Mouse (Mus musculus) thymus, postnatal 4 days (tissue): Measurements from ENCODE around the gene Fgd6.

Source experiments
- DNase-seq: peaks from one replicate; pipeline ENCODE4 v3.0.0; 2021

The Fgd6 gene

DNA sequence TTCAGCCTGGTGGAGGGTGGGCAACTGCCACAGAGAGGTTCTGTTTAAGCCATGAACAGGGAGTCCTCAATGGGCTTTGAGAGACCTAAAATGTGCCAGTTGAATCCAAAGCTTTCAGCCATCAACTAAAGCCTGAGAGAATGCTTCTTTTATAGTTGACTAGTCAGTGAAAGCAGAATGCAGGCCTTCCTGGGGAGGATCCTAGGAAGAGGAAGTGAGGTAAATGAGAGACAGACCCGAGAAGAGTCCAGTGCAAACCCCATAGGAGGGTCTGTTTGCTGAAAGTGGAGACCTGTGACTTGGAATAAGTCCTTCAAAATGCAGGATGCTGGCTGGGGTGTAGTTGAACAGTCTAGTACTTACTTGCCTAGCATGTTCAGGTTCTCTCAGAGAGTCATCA, 11.2 kb downstream of the Fgd6 start:
- no peak for DNase-seq

DNA sequence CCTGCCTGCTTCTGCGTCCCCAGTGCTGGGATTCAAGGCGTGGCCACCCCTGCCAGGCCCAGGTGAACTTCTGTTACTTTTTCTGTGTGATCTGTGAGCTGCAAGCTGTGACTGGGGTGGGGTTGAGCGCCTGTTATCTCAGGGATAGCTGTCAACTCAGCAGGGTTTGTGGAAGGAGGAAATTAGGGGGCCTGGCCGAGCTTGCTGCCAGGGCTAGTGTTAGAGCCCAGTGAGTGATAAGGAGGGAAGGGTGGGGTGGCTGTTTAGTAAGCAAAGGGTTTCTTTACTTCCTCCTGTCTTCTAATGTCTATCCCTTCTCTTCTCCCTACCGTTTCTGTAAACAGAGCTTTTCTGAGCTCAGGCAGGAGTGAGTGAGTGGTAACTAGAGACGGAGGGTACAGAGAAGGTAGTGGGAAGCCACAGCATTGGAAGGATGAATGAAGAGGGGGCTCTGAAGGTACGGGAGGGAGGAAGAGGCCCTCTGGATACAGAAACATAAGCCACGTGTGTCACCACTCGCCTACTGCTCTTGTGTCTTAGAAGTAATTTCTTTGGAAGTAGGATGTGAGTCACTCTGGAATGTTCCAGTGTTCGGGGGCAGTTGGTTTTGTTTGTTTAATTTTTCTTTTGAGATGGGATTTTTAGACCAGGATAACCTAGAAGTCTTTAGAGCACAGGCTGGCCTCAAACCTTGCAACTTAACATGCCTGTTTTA, 12.2 kb downstream of the Fgd6 start:
- no peak for DNase-seq

DNA sequence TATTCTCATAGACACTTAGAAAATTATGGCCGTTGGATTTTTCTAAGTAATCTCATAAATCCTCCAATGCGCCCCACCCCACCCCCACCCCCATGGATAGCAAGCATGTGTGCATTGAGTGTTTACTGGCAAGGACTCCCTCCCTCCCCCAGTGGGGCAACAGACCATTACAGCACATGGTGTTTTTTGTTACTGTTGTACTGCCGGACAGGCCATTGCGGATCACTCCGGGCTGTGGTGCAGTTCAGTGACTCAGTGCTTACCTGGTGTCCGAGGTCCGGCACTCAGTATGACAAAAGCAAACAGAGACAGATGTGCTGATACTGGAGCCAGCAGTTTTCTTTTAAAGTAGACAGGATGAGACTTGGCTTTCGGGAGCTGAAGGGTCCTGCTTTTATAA, 13.3 kb downstream of the Fgd6 start:
- no peak for DNase-seq

DNA sequence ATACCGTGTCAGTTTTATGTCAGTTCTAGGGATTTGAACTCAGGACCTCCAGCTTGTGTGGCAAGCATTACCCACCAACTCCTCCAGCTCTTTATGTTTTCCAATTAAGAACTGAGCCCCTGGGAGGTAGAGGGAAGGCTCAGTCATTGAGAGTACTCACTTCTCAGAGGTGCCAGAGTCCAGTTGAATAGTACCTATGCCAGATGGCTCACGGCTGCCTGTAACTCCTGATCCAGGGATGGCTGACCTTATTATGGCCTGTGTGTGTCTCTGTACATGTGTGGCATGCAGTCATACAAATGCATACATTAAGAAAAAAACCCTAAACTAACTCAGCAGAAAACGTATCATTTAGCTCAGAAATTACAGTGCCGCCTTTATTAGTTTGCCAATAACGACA, 14.9 kb downstream of the Fgd6 start:
- no peak for DNase-seq

DNA sequence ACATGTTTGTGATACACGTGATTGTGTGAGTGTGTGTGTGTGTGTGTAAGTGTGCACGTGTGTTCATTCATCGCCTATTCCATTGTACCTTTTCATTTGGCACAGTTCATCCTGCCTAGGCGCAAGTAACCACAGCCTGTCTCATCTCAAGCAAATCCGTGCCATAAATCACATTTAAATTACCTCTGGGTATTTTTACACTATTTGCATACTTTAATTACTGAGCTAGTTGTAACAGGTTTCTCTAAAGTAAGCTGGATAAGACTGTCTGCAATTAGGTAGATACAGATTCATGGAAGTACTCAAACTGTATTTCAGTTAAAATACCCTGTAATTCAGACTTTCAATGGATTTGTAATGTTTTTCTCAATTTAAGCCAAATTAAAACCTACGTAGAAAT, 20.7 kb downstream of the Fgd6 start:
- DNase-seq, result no peak

DNA sequence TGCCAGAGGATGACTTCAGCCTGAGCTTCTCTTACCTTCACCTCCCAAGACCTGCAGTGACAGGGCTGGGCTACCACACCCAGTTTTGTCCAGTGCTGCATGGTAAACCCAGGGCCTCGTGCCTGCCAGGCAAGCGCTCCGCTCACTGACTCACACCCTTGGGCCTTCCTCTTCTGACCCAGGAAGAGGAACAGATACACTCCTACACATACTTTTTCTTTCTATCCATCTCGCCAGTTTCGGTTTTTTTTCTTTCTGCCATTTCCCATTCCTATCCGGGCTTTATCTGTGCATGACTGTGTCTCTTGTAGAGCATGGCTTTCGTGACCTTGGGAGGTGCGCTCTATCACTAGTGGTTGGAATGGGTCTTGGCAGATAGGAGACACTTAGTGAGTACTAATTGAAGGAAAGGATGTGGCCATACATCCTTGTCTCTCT, 23.8 kb downstream of the Fgd6 start:
- DNase-seq, result no peak

DNA sequence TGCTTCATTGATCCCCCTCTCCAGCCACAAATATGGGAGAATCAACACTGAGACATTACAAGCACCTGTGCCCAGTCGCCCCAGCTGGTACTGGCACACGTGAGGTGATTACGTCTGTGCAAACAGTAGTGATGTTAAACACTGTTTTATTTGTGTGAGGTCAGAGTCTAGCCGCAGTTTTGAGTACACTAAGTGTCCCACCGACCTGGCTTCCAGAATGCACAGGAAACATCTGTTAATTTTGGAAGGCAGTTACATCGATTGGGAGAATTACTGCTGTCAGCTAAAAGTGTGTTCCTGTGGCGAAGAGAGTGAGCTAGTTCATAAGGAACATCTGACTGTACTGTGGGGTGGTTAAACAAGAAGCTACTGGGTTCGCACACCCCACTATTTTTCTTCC, 24.4 kb downstream of the Fgd6 start:
- no peak for DNase-seq

DNA sequence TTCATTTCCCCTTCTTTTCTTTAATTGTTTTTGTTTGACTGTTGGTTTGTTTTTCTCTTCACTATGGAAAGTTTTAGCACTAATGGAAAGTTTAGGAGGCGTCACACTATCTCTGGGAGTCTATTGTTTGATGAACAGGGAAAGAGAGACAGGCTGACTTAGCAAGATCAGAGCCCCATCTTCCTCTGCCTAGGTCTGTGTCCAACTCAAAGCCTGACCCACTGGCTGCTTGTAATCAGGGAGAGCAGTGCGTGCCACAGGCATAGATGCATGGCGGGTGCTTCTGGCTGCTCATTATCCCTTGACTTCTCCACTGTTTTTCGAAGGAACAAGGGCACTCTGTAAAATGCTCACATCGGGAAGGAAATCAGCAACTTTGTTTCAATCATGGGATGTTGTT, 26.6 kb downstream of the Fgd6 start:
- DNase-seq, result no peak

DNA sequence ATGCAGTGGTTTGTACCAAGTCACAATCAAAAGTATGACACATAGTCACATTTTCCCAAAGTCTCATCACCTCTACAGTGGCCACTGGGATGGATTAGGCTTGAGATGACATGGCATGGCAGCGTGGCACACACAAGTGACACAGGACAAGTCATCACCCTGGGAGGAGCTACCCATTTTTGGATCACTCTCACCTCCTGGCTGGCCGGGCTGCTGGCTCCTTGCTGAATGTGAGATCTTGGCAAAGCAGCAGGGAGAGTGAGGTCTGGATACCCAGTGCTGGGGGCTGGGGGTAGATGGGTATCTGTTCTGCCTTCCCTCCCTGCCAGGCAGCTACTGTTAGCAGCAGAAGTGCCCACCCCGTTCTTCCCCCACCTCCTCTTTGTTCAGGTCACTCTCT, 31.1 kb downstream of the Fgd6 start:
- no peak for DNase-seq

DNA sequence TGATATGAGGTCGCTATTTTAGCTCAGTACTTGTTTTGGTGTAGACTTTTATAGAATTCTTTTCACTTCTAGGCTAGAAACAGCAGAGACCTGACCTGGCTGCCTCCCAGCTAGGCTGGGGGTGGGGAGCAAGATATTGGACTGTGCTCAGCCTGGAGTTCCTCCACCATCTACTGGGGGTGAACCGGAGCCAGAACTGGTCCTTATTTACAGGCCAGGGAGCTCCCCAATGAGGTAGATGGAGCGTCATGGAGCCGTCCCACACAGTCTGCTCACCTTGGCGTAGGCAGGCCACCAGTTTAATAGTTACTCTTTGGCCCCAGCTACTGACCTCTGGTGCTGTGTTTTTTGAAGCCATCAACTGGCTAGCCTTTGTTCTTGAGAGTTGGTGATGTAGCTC, 32.9 kb downstream of the Fgd6 start:
- no peak for DNase-seq

DNA sequence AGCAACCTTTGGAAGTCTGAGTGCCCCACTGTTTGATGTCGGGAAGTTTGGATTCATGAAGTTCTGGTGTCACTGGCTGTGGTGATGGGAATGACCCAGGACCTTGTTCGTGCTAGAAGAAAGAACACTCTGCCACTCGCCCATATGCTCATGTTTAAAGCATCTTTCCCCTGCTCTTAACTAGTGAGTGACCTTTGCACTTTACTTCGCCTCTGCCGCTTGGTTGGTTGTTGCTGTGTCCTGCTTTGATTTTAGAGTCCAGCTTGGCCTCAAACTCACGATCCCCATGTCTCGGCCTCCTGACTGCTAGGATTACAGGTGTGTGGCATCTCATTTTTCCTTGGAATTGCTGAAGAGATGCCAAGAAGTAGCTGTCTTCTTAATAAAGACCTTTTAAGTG, 35.8 kb downstream of the Fgd6 start:
- no peak for DNase-seq

DNA sequence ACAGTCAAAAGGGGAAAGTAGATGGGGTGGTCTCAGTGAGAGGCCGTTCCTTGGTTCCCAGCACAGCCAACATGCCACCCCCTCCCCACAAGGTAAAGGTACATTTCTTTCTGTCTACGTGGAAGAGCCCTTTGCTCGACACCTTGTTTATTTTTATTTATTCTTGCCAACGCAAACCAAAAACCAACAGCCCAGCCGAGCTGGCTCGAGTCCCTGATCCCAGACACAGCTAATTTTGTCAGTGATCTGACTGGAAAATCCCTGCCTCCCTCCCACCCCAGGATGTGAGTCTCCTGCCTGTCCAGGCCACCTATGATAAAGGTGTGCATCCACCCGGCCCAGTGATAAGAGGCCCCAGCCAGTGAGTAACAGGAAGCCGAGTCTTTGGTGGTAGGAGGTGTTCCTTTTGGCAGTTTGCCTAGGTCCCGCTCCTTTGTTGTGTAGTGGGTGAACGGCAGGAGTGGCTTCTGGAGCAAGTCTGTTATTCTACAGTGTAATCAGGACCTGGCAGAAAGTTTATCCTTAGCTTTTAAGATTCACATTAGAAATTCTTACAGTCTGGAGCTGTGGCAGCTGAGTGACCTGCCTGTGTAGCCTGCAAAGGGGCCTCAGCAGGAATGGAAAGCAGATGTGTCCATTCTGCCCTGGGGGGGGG, 36.6 kb downstream of the Fgd6 start:
- peak; percentile 20 for DNase-seq

DNA sequence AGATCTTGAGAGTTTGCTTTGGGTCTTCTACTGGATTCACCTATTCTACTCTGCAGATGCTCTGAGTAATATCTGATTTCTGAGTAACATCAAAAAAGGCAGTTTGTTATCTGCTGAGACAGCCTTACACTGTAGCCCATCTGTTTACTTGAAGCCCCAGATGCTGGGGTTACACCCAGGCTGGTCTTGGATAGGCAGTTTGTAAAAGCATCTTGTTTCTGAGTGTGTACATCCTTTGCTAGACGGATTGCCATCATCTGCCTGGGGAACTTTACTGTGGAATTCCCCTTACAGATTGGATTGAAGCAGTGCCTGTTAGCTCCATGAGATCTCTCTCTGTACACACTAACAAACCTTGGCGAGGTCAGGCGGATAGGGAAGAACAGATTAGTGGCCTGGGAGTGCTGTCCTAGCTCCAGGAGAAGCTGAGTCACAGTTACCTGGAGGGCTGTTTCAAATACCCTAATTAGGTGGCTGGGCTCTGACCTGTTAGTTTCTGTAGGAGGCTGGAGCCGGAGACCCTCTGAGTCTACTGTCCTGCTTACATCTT, 37.2 kb downstream of the Fgd6 start:
- no peak for DNase-seq

DNA sequence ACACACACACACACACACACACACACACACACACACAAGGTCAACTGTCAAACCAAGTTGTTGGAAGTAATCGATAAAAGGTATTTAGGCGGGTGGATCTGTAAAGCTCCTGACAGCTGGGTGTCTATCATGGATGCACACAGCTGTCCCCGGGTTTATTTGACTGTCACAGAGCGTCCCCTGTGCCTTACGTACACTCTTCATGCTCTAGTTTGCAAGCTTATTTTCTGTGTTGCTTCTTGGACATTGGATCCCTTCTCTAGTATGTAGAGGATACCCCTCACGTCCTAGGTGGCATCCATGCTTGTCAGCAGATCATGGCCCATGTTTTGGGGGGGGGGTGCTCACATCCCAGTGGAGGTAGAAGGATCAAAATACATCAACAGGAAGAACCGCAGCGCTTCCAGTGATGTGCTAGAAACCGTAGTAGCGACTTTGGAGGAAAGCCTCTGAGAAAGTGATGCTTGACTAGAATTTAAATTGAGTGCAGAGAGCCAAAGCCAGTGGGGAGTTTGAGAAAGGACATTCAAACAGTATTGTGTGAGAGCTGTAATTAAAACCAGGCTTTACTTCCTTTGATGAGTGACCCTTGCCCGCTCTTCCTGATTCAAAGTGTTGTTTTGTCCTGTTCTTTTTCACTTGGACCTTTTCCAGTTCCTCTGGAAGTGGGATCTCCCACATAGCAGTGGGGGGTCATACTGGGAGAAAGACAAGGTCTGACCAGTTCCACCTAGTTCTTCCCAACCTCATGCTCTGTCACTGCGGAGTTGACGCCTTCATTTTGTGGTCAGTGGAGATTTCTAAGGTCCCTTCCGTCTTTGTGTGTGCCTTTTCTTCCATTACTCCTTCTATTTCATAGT, 41.4 kb downstream of the Fgd6 start:
- DNase-seq, result no peak

DNA sequence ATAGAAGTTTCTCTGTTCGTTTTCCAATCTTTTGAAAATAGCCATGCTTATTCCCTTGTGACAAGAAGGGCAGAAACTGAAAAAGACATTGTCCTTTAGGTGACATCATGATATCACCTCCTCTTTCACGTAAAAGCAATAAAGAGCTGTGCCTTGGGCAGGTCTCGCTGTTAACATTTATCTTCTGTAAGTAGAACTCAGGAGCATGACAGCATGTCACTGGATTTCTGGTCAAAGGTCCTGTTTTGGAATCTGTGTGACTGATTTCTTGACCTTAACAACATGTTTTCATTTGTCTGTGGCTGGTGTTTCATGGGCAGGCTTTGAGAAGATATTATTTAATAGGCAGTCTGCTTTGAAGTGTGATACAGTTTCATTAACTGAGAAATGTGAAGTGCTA, 44.9 kb downstream of the Fgd6 start:
- DNase-seq, result no peak

DNA sequence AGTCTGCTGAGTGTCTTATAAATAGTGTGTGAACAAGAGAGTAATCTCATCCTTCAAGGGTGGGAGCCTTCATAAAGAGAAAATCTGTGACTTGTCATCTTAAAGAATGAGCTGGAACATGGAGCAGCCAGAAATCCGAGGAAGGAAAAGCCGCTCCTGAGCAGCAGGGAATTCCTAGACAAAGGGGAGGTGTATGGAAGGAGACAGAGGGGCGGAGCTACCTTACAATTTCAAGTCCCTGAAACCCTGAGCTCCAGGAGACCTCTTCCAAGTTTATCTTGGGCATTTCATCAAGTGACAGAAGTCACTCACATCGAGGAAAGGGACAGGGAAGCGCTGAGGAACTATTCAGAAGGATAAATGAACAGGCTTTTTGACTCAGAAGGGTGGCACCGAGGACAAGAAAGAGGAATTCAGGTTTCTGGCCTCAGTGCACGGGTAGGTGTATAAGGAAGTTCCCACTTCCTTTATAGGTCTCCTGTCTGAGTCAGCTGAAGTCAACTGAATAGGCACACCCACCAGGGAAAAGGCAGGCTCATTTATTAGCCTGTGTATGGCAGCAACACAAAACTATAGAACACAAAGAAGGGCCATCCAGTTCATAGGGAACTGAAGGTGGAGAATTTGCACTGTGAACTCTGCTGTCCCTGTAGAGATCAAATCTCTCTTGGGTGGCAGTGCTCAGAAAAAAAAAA, 46.4 kb downstream of the Fgd6 start:
- no peak for DNase-seq

DNA sequence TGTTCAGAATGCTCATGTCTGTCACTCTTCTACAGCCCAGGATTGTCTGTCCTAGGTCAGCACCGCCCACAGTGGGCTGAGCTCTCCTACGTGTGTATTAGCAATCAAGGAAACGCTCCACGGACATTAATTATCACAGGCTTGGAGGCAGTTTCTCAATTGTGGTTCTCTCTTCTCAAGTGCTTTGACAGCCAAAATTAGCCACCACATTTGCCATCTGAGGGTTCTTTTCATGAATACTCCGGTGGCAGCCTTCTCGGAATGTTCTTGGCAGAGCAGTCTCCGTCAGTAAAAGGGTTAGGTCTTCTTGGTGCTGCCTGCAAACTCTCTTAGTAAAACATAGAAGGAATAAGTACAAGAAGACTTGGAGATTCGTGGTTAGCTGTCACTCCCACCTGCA, 50.5 kb downstream of the Fgd6 start:
- DNase-seq, result no peak

DNA sequence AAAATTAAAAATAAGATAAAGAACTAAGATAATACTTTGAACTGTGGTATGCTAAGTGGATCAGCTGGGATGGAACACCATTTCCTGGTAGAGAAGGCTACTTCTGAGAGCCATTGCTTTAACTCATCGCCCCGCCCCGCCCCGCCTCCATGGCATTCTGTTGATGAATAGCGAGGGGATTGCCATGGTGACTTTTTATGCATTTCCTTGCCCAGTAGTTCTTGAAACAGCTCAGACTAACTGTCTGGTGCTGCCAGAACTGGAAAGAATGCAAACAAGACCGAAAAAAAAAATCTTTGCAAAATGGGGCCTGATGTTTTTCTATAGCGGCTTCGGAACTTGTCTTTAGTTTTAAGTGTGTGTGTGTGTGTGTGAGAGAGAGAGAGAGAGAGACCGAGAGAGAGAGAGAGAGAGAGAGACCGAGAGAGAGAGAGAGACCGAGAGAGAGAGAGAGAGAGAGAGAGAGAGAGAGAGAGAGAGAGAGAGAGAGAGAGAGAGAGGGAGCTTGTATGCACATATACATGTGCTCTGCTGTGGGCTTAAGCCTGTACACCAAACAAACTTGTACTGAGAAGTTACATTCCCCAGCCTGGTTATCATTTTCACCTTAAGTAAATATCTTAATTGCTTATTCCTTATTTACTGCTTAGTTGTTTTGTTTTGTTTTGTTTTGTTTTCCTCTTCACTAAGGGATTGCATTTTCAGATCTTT, 51.7 kb downstream of the Fgd6 start:
- no peak for DNase-seq

DNA sequence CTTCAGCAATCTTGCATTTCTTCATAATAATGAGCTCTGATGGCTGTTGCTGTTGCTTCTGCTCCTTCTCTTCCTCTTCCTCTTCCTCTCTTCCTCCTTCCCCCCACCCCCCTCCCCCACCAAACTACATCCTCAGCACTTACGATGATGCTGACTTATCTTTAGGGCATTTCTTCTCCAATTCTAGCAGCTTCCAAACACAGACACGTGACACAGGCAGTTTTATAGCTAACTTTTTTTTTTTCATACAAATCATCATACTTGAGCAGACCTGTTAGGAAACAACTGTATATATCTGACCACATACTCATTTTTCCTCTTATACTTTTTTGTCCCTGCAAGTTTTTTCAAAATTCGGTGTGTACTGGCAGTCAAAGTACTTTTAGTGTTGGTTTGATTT, 54.2 kb downstream of the Fgd6 start:
- no peak for DNase-seq

DNA sequence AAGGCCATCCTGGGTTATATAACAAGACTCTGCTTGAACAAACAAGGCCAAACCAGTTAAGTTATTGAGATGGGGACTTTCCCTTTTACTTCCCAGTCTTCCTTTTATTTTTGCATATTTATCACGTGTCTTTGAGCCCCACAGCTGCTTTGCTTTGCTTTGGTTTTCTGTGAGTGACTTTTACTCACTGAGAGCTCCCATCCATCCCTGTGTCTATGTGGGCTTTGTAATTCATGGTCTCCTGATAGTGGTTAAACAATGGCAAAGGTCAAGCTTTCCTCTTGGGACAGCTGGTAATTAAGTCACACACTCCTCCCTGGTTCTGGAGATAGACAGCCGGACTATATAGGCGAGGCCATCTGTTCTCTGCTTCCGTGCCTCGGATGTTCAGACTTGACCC, 57.7 kb downstream of the Fgd6 start:
- DNase-seq, result no peak

DNA sequence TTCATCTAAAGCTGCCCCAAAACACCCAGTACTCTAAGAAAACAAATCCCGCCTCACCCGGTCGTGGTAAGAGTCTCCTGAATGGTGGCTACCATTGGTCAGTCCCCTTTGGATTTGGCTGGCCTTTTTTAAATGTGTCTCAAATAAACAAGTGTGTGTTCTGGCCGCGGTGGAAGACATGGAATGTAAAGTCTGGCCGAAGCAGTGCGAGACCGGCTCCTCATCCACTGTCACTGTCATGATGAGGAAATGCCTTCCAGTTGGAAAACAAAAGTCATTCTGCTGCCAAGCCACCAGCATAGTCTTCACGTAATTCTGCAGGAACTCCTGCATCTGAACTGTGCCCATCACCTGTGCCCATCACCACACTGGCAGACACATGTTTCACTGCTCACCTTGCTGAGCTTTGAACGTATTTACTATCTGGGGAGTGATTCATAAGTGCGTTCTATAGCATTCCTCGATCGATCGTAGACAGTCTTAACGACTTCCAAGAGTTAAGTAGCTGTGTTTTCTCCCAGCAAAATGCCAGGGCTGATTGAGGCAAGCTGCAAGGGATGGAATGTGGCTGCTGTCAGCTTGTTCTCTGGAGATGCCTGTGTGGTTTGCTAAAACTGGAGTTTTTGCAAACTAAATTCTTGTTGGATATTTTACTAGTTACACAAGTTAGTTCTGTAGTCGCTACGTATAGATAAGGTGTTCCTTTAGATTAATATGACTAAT, 60.1 kb downstream of the Fgd6 start:
- DNase-seq, result no peak
